Mouse (Mus musculus) ES-E14 (cell line): ENCODE measurements at regions not wholly inside any gene's neighbourhood (a gene's known extent, or its start where the extent isn't known, plus 50 kb on each side); places are given as distances from the start of the nearest gene placed in this dataset.

Experiments
- DNase-seq: peaks from one replicate; pipeline ENCODE4 v3.0.0-alpha.2; 2013; ENCODE audit warnings: low read depth, low spot score
- H3K27ac ChIP-seq: 2 replicates; pipeline ENCODE4 v1.5.1; 2012; ENCODE audit warnings: low read depth, mild to moderate bottlenecking, low read length, moderate library complexity, mixed read lengths; ENCODE audit not compliant: poor library complexity, insufficient read depth, severe bottlenecking
- H3K36me3 ChIP-seq: 2 replicates; pipeline ENCODE4 v1.6.1; 2012; ENCODE audit warnings: mild to moderate bottlenecking, low read length, moderate library complexity, mixed read lengths; ENCODE audit not compliant: control insufficient read depth, poor library complexity, insufficient read depth, severe bottlenecking
- H3K4me1 ChIP-seq, 2 experiments: fragments of 150-350 bp in 1 of 2; sonication (generic) in 1 of 2; 2 replicates each; pipeline ENCODE4 v1.6.1; 2012; ENCODE audit warnings: low read length in 2 of 2, mild to moderate bottlenecking in 1 of 2, mixed read lengths in 1 of 2; ENCODE audit not compliant: control insufficient read depth in 2 of 2, insufficient read depth in 2 of 2, poor library complexity in 1 of 2
- H3K4me3 ChIP-seq, 2 experiments: fragments of 150-350 bp in 1 of 2; sonication (generic) in 1 of 2; 2 replicates each; pipeline ENCODE4 v1.5.1; 2012; ENCODE audit warnings: low read length in 2 of 2, low read depth in 1 of 2, mild to moderate bottlenecking in 1 of 2, mixed read lengths in 1 of 2; ENCODE audit not compliant: insufficient read depth in 1 of 2, poor library complexity in 1 of 2, severe bottlenecking in 1 of 2
- H3K9ac ChIP-seq: 2 replicates; pipeline ENCODE4 v1.6.1; 2012; ENCODE audit warnings: low read depth, mild to moderate bottlenecking, low read length, mixed read lengths; ENCODE audit not compliant: poor library complexity, insufficient read depth, severe bottlenecking
- H3K9me3 ChIP-seq: fragments of 150-350 bp; sonication (generic); 2 replicates; pipeline ENCODE4 v1.6.1; 2012; ENCODE audit warnings: low read depth, mild to moderate bottlenecking, low read length; ENCODE audit not compliant: control insufficient read depth, insufficient read depth
- CHD2 ChIP-seq: IDR thresholded peaks from 2 replicates; pipeline ENCODE4 v1.6.1; 2014; ENCODE audit warnings: mild to moderate bottlenecking, low read depth, low read length, inconsistent platforms
- HCFC1 ChIP-seq: IDR thresholded peaks from 2 replicates; pipeline ENCODE4 v1.6.1; 2012; ENCODE audit warnings: low read length, inconsistent platforms, borderline replicate concordance; ENCODE audit not compliant: insufficient read depth
- MAFK ChIP-seq: IDR thresholded peaks from 2 replicates; pipeline ENCODE4 v1.6.1; 2014; ENCODE audit warnings: mild to moderate bottlenecking, low read depth, low read length, inconsistent platforms; ENCODE audit not compliant: insufficient read depth
- ZC3H11A ChIP-seq: IDR thresholded peaks from 2 replicates; pipeline ENCODE4 v1.6.1; 2012; ENCODE audit warnings: low read depth, mild to moderate bottlenecking, inconsistent platforms, low read length, borderline replicate concordance
- ZNF384 ChIP-seq: IDR thresholded peaks from 2 replicates; pipeline ENCODE4 v1.6.1; 2012; ENCODE audit warnings: low read depth, low read length, inconsistent platforms
- in situ Hi-C, 2 experiments: fragments of 600-800 bp; cut with MboI; formaldehyde crosslinking; loops; one replicate each; pipeline ENCODE4 v1.15.1; 2025; ENCODE audit warnings: low sequenced_read_pairs in 2 of 2, inconsistent platforms in 1 of 2; ENCODE audit not compliant: unreplicated experiment in 2 of 2

- DNase-seq = no peak
- H3K27ac ChIP-seq = no peak overlapping the region
- no peaks in the 10 kb centered on the region for H3K9me3 ChIP-seq
- H3K36me3 ChIP-seq = no peaks in the 10 kb centered on the region
- H3K9ac ChIP-seq = no peak overlapping the region
- H3K4me3 ChIP-seq = no peak overlapping the region
- in situ Hi-C loops = no loop called here
- no peak for TF ChIP-seq ZNF384
- TF ChIP-seq CHD2 = no peak
- no peak for TF ChIP-seq HCFC1
- TF ChIP-seq MAFK = no peak
- no peak for TF ChIP-seq ZC3H11A
- no peaks in the 10 kb centered on the region for H3K4me1 ChIP-seq
Measured at GRCm38 (mm10) chr15:51234873-51235272, 2649.8 kb upstream of the Gm7489 start.

- no peak for DNase-seq
- TF ChIP-seq ZNF384 (no peak), CHD2 (no peak), ZC3H11A (no peak), HCFC1 (no peak), MAFK (no peak)
- Histone ChIP-seq H3K36me3 (no peaks in the 10 kb centered on the region), H3K4me3 (no peak overlapping the region), H3K4me1 (no peaks in the 10 kb centered on the region), H3K9me3 (no peaks in the 10 kb centered on the region), H3K9ac (no peak overlapping the region), H3K27ac (no peak overlapping the region)
- in situ Hi-C loops = no loop called here
Measured at GRCm38 (mm10) chr15:51244596-51244995, 2640.1 kb upstream of the Gm7489 start.

- no peak overlapping the region for H3K9ac ChIP-seq
- H3K4me3 ChIP-seq = no peak overlapping the region
- no peaks in the 10 kb centered on the region for H3K4me1 ChIP-seq
- H3K27ac ChIP-seq = no peak overlapping the region
- in situ Hi-C loops = no loop called here
- H3K36me3 ChIP-seq = no peaks in the 10 kb centered on the region
- no peak for DNase-seq
- no peaks in the 10 kb centered on the region for H3K9me3 ChIP-seq
- TF ChIP-seq CHD2 = no peak
- TF ChIP-seq HCFC1 = no peak
- no peak for TF ChIP-seq ZNF384
- no peak for TF ChIP-seq MAFK
- TF ChIP-seq ZC3H11A = no peak
Measured at GRCm38 (mm10) chr15:51247259-51247658, 2637.4 kb upstream of the Gm7489 start.

- DNase-seq = no peak
- no peak overlapping the region for H3K4me3 ChIP-seq
- in situ Hi-C loops = no loop called here
- no peak overlapping the region for H3K27ac ChIP-seq
- H3K4me1 ChIP-seq = no peaks in the 10 kb centered on the region
- TF ChIP-seq ZNF384 (no peak), ZC3H11A (no peak), MAFK (no peak), CHD2 (no peak), HCFC1 (no peak)
- H3K9ac ChIP-seq = no peak overlapping the region
- no peaks in the 10 kb centered on the region for H3K36me3 ChIP-seq
- H3K9me3 ChIP-seq = no peaks in the 10 kb centered on the region
Measured at GRCm38 (mm10) chr15:51248034-51248788, 2636.5 kb upstream of the Gm7489 start.

- Histone ChIP-seq H3K9ac (no peak overlapping the region), H3K36me3 (no peaks in the 10 kb centered on the region), H3K4me1 (no peaks in the 10 kb centered on the region), H3K4me3 (no peak overlapping the region), H3K27ac (no peak overlapping the region), H3K9me3 (no peaks in the 10 kb centered on the region)
- TF ChIP-seq HCFC1 (no peak), ZNF384 (no peak), CHD2 (no peak), MAFK (no peak), ZC3H11A (no peak)
- DNase-seq = no peak
- in situ Hi-C loops = no loop called here
Measured at GRCm38 (mm10) chr15:51248789-51249040, 2636.0 kb upstream of the Gm7489 start.
